Mouse (Mus musculus): ENCODE measurements around the gene Clip2.

DNA sequence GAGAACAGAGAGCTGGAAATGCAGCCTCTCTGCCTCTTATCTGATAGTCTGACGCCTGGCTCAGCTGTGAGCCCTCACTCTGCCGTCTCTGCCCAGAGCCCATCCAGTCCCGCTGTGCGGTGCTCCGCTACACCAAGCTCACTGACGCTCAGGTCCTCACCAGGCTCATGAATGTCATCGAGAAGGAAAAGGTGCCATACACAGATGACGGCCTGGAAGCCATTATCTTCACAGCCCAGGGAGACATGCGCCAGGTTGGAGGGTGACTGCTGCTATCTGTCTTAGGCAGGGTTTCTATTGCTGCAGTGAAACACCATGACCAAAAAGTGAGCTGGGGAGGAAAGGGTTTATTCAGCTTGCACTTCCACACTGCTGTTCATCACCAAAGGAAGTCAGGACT is 40.9 kb upstream of the Clip2 start:
- no peak for TF ChIP-seq CTCF (IDR thresholded peaks at IDR 0.05; ENCODE audit: insufficient read depth, low read depth, low read length)
- no peak for TF ChIP-seq POLR2A (IDR thresholded peaks at IDR 0.05; ENCODE audit: insufficient read depth, low read depth, low read length)
